Mouse (Mus musculus) embryonic fibroblast, embryonic 13.5 days (primary cell): ENCODE data around the gene Ppp3ca.

Experiments
- CTCF ChIP-seq: IDR thresholded peaks from 2 replicates; pipeline ENCODE4 v1.5.1; 2011; ENCODE audit warnings: mild to moderate bottlenecking, control low read depth, low read length, moderate library complexity, borderline replicate concordance; ENCODE audit not compliant: insufficient read depth
- POLR2A ChIP-seq: IDR thresholded peaks from 2 replicates; pipeline ENCODE4 v1.6.1; 2011; ENCODE audit warnings: low read depth, mild to moderate bottlenecking, control low read depth, low read length, moderate library complexity

GRCm38 (mm10) chr3:136749477-136749797 is 79.5 kb downstream of the Ppp3ca start:
- no peak for TF ChIP-seq CTCF
- no peak for TF ChIP-seq POLR2A
